Mouse (Mus musculus): ENCODE results near the gene Srgap3.

Gene Srgap3

DNA sequence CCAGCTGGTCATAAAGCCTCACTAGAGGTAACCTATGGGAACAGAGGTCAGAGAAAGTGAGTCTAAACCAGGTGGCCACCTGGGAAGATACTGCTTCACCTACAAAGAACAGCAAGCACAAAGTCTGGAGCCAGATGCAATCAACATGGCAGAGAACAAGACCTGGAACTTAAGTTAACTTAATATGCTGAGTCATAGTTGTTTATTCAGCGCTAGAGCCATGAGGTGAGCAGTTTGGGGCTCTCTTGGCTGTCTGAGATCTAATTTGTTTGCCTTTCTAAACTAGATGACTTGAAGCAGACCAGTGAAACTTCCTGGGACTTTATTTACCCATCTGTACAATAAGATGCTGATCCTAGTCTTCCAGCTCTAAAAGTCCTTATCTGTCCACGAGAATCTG, 263.0 kb downstream of the Srgap3 start:
- no peak for DNase-seq (ENCODE audit: low spot score in 2 of 2)

Measured in spleen, postnatal 36 days (tissue).